Mouse (Mus musculus): ENCODE results near the gene Thegl. TPM values are rescaled to one million over a fixed set of nuclear protein-coding genes. Genes with fewer than 3 reads are reported as not detected.
"Not testable (repeated sequence)": the region's sequence is repeated elsewhere in the genome, so short reads cannot be mapped to it uniquely, and the experiment has no call there.

The Thegl gene
- polyA plus RNA-seq (2015; fragmentation: Nextera tagmentation; extraction: Ambion mirVana): 0.18 and 0.38 TPM in 2 replicates

GRCm38 (mm10) chr5:77015544-77016482 is at the start of gene Thegl:
TSS of gene Thegl (plus strand) at chr5:77016023.
- H3K4me2 ChIP-seq: peak within 1 kb of the TSS; percentile 78
- H3K9ac ChIP-seq: peak within 1 kb of the TSS; percentile 54
- ATAC-seq: peak; percentile 99
- H3K27ac ChIP-seq: no peak within 1 kb of the TSS
- 9% methylated on average over 57 of the region's 57 CpGs for WGBS
- peaks cover 4% of the 10 kb centered on the region; the same call in 1 of the 2 replicates for H3K4me1 ChIP-seq
- H3K4me3 ChIP-seq: peak within 1 kb of the TSS; percentile 58
- peaks cover 8% of the 10 kb centered on the region; the same call in 1 of the 2 replicates for H3K27me3 ChIP-seq
- no peaks in the 10 kb centered on the region for H3K9me3 ChIP-seq (replicated peaks)
- H3K36me3 ChIP-seq (ENCODE audit: poor library complexity, severe bottlenecking): no peaks in the 10 kb centered on the region

- Histone ChIP-seq H3K27me3 (no peaks in the 10 kb centered on the region), H3K9me3 (replicated peaks) (no peaks in the 10 kb centered on the region), H3K36me3 (ENCODE audit: poor library complexity, severe bottlenecking) (peaks cover 45% of the 10 kb centered on the region), H3K4me2 (no peak overlapping the region), H3K4me3 (no peak overlapping the region), H3K27ac (no peak overlapping the region), H3K9ac (no peak overlapping the region), H3K4me1 (peaks cover 9% of the 10 kb centered on the region)
- ATAC-seq: no peak
- 80% methylated on average over 5 of the region's 5 CpGs for WGBS
Observed at GRCm38 (mm10) chr5:76969250-76969649, 46.6 kb upstream of the Thegl start.

- Histone ChIP-seq H3K36me3 (ENCODE audit: poor library complexity, severe bottlenecking) (peaks cover 31% of the 10 kb centered on the region), H3K4me1 (peaks cover 17% of the 10 kb centered on the region)
- 84% methylated on average over 1 of the region's 1 CpGs for WGBS
- not testable (repeated sequence) for H3K27ac ChIP-seq; H3K27me3 ChIP-seq; H3K9me3 ChIP-seq (replicated peaks); H3K9ac ChIP-seq; H3K4me3 ChIP-seq; H3K4me2 ChIP-seq; ATAC-seq
Observed at GRCm38 (mm10) chr5:76971115-76971514, 44.7 kb upstream of the Thegl start.

- Histone ChIP-seq H3K4me3 (peak overlapping the region; percentile 76), H3K9me3 (replicated peaks) (no peaks in the 10 kb centered on the region), H3K27me3 (no peaks in the 10 kb centered on the region), H3K4me1 (peaks cover 17% of the 10 kb centered on the region), H3K36me3 (ENCODE audit: poor library complexity, severe bottlenecking) (peaks cover 26% of the 10 kb centered on the region), H3K4me2 (peak overlapping the region; percentile 68), H3K9ac (peak overlapping the region; percentile 60), H3K27ac (no peak overlapping the region)
- 74% methylated on average over 3 of the region's 3 CpGs for WGBS
- ATAC-seq: no peak
Observed at GRCm38 (mm10) chr5:76973488-76973887, 42.3 kb upstream of the Thegl start.

GRCm38 (mm10) chr5:76974207-76974553 is 41.6 kb upstream of the Thegl start:
- H3K4me3 ChIP-seq: peak overlapping the region; percentile 76
- H3K36me3 ChIP-seq (ENCODE audit: poor library complexity, severe bottlenecking): peaks cover 24% of the 10 kb centered on the region
- H3K4me1 ChIP-seq: peaks cover 17% of the 10 kb centered on the region
- peak overlapping the region; percentile 68 for H3K4me2 ChIP-seq
- 4% methylated on average over 17 of the region's 17 CpGs for WGBS
- no peak overlapping the region for H3K27ac ChIP-seq
- H3K9ac ChIP-seq: peak overlapping the region; percentile 60
- H3K27me3 ChIP-seq: no peaks in the 10 kb centered on the region
- peak; percentile 66 for ATAC-seq
- no peaks in the 10 kb centered on the region for H3K9me3 ChIP-seq (replicated peaks)

GRCm38 (mm10) chr5:76974554-76975285 is 41.1 kb upstream of the Thegl start, which contains the start of gene Srp72:
TSS of gene Srp72 (plus strand) at chr5:76974683.
- under 1% methylated on average over 58 of the region's 60 CpGs for WGBS
- H3K36me3 ChIP-seq (ENCODE audit: poor library complexity, severe bottlenecking): peaks cover 25% of the 10 kb centered on the region

GRCm38 (mm10) chr5:76975736-76976135 is 40.1 kb upstream of the Thegl start:
- 87% methylated on average over 8 of the region's 8 CpGs for WGBS
- H3K4me2 ChIP-seq: peak overlapping the region; percentile 68
- H3K4me1 ChIP-seq: peaks cover 17% of the 10 kb centered on the region
- H3K9me3 ChIP-seq (replicated peaks): no peaks in the 10 kb centered on the region
- peaks cover 29% of the 10 kb centered on the region for H3K36me3 ChIP-seq (ENCODE audit: poor library complexity, severe bottlenecking)
- ATAC-seq: no peak
- peak overlapping the region; percentile 76 for H3K4me3 ChIP-seq
- H3K27ac ChIP-seq: no peak overlapping the region
- H3K27me3 ChIP-seq: no peaks in the 10 kb centered on the region
- H3K9ac ChIP-seq: peak overlapping the region; percentile 75; the same call in 1 of the 2 replicates

More at GRCm38 (mm10) chr5:76974554-76975285, 41.1 kb upstream of the Thegl start, which contains the start of gene Srp72:
- Histone ChIP-seq H3K9me3 (replicated peaks) (no peaks in the 10 kb centered on the region), H3K4me1 (peaks cover 17% of the 10 kb centered on the region), H3K27me3 (no peaks in the 10 kb centered on the region), H3K4me3 (peak within 1 kb of the TSS; percentile 76), H3K4me2 (peak within 1 kb of the TSS; percentile 68), H3K27ac (peak within 1 kb of the TSS; percentile 37), H3K9ac (peak within 1 kb of the TSS; percentile 75)
- ATAC-seq: peak; percentile 96

GRCm38 (mm10) chr5:76984015-76984414 is 31.8 kb upstream of the Thegl start:
- ATAC-seq: no peak
- Histone ChIP-seq H3K4me3 (no peak overlapping the region), H3K36me3 (ENCODE audit: poor library complexity, severe bottlenecking) (peaks cover 77% of the 10 kb centered on the region), H3K27ac (no peak overlapping the region), H3K4me2 (no peak overlapping the region), H3K4me1 (no peaks in the 10 kb centered on the region), H3K9ac (no peak overlapping the region), H3K27me3 (no peaks in the 10 kb centered on the region), H3K9me3 (replicated peaks) (no peaks in the 10 kb centered on the region)
- 93% methylated on average over 11 of the region's 11 CpGs for WGBS

GRCm38 (mm10) chr5:76990789-76991188 is 25.0 kb upstream of the Thegl start:
- WGBS: 96% methylated on average over 3 of the region's 3 CpGs

GRCm38 (mm10) chr5:76993174-76993814 is 22.5 kb upstream of the Thegl start:
- ATAC-seq: no peak
- Histone ChIP-seq H3K4me3 (no peak overlapping the region), H3K4me1 (no peaks in the 10 kb centered on the region), H3K9me3 (replicated peaks) (no peaks in the 10 kb centered on the region), H3K36me3 (ENCODE audit: poor library complexity, severe bottlenecking) (peaks cover 86% of the 10 kb centered on the region), H3K27ac (no peak overlapping the region), H3K27me3 (no peaks in the 10 kb centered on the region), H3K9ac (no peak overlapping the region), H3K4me2 (no peak overlapping the region)
- 93% methylated on average over 5 of the region's 5 CpGs for WGBS

More at GRCm38 (mm10) chr5:76990789-76991188, 25.0 kb upstream of the Thegl start:
- H3K4me3 ChIP-seq: no peak overlapping the region
- H3K36me3 ChIP-seq (ENCODE audit: poor library complexity, severe bottlenecking): peaks cover 84% of the 10 kb centered on the region
- H3K27me3 ChIP-seq: no peaks in the 10 kb centered on the region
- no peak overlapping the region for H3K27ac ChIP-seq
- no peaks in the 10 kb centered on the region for H3K9me3 ChIP-seq (replicated peaks)
- ATAC-seq: no peak
- H3K9ac ChIP-seq: no peak overlapping the region
- no peak overlapping the region for H3K4me2 ChIP-seq
- H3K4me1 ChIP-seq: no peaks in the 10 kb centered on the region

GRCm38 (mm10) chr5:76998416-76998815 is 17.4 kb upstream of the Thegl start:
- 47% methylated on average over 5 of the region's 5 CpGs for WGBS
- Histone ChIP-seq H3K27ac (no peak overlapping the region), H3K4me3 (no peak overlapping the region), H3K36me3 (ENCODE audit: poor library complexity, severe bottlenecking) (peaks cover 66% of the 10 kb centered on the region), H3K27me3 (no peaks in the 10 kb centered on the region), H3K4me2 (no peak overlapping the region), H3K9ac (no peak overlapping the region), H3K9me3 (replicated peaks) (0 out of 2 replicates have a peak, but pooled peaks cover 2% of the 10 kb centered on the region), H3K4me1 (no peaks in the 10 kb centered on the region)
- ATAC-seq: peak; percentile 61; the same call in 1 of the 2 replicates

Measured in forebrain, embryonic 13.5 days (tissue).